Mouse (Mus musculus) forebrain, embryonic 12.5 days (tissue): ENCODE measurements around the gene Tagap. TPM values are rescaled to one million over a fixed set of nuclear protein-coding genes. Genes with fewer than 3 reads are reported as not detected.

Experiments used
- ATAC-seq: fragments of 200-750 bp; cut with Nextera tagmentation; 2 replicates; pipeline ENCODE4 v1.8.0; 2017; ENCODE audit warnings: moderate TSS enrichment; ENCODE audit not compliant: low FRiP score
- H3K27ac ChIP-seq: fragments of 300-500 bp; sonication (generic); 2 replicates; pipeline ENCODE4 v1.5.1; 2016; ENCODE audit warnings: mild to moderate bottlenecking
- H3K27me3 ChIP-seq: fragments of 300-500 bp; sonication (generic); 2 replicates; pipeline ENCODE4 v1.6.1; 2016; ENCODE audit warnings: mild to moderate bottlenecking
- H3K36me3 ChIP-seq: fragments of 300-500 bp; sonication (generic); replicated peaks from 2 replicates; pipeline ENCODE4 v1.6.1; 2016; ENCODE audit warnings: mild to moderate bottlenecking
- H3K4me1 ChIP-seq: fragments of 300-500 bp; sonication (generic); 2 replicates; pipeline ENCODE4 v1.6.1; 2016
- H3K4me2 ChIP-seq: fragments of 300-500 bp; sonication (generic); 2 replicates; pipeline ENCODE4 v1.6.1; 2016; ENCODE audit warnings: mild to moderate bottlenecking, moderate library complexity
- H3K4me3 ChIP-seq: fragments of 300-500 bp; sonication (generic); replicated peaks from 2 replicates; pipeline ENCODE4 v1.5.1; 2016; ENCODE audit warnings: mild to moderate bottlenecking
- H3K9ac ChIP-seq: fragments of 300-500 bp; sonication (generic); 2 replicates; pipeline ENCODE4 v1.6.1; 2016; ENCODE audit warnings: mild to moderate bottlenecking
- H3K9me3 ChIP-seq: fragments of 300-500 bp; sonication (generic); 2 replicates; pipeline ENCODE4 v1.6.1; 2016
- WGBS: fragments of 180-500 bp; shearing (Covaris S2); methylation state at CpG from one replicate; pipeline ENCODE4 v1.1.7; 2016; 5-methylcytosine and 5-hydroxymethylcytosine counted together
- polyA plus RNA-seq: library from polyadenylated mRNA; unstranded; fragments of >200 nt; fragmentation: Nextera tagmentation; extraction: Ambion mirVana; gene quantifications from 2 replicates; pipeline ENCODE4 v1.2.1, GENCODE M21; 2016

Gene Tagap
- 0.37 and 0.40 TPM in 2 replicates for polyA plus RNA-seq

DNA sequence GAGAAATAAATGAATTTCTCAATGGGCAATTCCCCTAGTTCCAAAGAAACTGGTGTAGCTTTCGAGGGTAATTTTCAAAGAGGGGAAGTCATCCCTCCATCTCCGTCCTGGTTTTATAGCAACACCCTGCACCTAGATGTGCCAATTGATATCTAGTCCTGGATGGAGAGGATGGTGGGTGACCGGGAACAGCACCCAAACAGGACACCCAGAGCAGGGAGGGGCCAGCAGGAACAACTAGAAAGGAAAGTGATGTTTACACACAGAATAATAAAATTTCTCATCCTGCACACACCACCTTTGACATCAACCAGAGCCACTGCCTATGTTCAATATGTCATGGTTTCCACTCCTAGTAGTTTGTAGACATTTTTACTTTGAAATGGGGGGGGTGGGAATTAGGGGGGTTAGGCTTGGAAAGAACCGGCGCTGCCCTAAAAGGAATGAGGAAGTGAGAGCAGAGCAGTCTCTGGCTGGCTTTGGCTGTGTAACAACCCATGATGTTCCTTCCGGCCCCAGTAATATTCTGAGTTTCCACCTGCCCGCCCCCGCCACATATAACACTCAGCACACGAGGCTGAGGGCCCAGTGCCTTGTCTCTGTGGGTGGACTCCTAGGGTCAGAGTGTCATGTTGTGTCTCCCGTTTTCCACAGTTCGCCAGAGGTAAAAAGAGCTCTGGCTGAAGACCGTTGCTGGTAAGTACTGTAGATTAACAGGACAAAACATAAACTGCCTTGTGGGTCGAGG is at the start of gene Tagap:
Tagap (plus strand) TSS at position 588 of the 748 bp plus-strand sequence.
- no peak for ATAC-seq

DNA sequence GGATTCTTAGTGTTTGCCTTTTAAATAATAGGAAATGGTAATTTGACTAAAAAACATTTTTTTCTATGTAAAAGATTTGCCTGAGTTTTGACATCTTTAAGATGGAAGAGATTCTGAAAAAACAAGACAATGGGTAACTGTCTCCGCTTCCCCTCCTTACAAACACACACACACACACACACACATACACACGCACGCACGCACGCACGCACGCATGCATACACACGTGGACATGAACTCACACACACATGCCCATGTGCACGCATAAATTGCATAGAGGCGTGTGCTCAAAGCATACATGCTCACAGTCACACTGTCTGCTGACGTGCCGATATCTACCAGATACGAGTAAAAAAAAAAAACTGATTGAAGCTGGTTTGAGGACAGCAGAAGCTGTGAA is 49.3 kb upstream of the Tagap start:
- no peak overlapping the region for H3K4me2 ChIP-seq
- H3K9me3 ChIP-seq: no peaks in the 10 kb centered on the region
- H3K9ac ChIP-seq: no peak overlapping the region
- H3K36me3 ChIP-seq: no peaks in the 10 kb centered on the region
- H3K4me1 ChIP-seq: peaks cover 10% of the 10 kb centered on the region; the same call in 1 of the 2 replicates
- no peak for ATAC-seq
- no peak overlapping the region for H3K4me3 ChIP-seq
- 95% methylated on average over 13 of the region's 13 CpGs for WGBS
- no peak overlapping the region for H3K27ac ChIP-seq
- H3K27me3 ChIP-seq: no peaks in the 10 kb centered on the region

More for the DNA sequence above, at the start of gene Tagap:
- Histone ChIP-seq H3K27ac (no peak within 1 kb of the TSS), H3K4me2 (no peak within 1 kb of the TSS), H3K27me3 (no peaks in the 10 kb centered on the region), H3K36me3 (no peaks in the 10 kb centered on the region), H3K9me3 (no peaks in the 10 kb centered on the region), H3K4me1 (no peaks in the 10 kb centered on the region), H3K4me3 (no peak within 1 kb of the TSS), H3K9ac (no peak within 1 kb of the TSS)
- WGBS: 76% methylated on average over 13 of the region's 13 CpGs

DNA sequence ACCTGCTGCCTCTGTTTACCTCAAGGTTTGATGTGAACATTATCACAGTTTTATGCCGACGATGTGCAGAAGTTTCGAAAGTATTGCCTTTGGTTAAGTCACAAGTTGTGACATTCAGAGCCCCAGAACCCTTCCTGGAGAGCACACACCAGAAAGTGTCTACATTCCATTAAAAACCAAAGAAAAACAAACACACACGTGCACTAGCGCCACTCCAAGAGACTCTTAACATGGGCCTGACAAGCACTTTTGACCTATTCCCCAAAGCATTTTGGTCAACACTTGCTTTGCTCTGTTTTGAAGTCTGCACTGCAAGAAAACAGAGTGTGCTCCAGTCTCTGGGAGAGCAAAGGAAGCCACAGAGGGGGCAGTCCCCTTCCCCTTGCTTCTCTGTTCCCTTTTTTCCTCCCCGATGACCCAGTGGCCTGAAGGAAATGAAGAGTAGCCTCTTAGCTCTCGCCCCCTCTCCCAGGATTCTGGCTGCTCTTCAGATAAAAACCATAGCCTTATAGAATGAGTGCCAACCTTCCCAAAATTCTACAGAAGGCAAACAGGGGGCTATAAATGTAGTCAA is 48.5 kb upstream of the Tagap start:
- no peak overlapping the region for H3K27ac ChIP-seq
- no peak overlapping the region for H3K9ac ChIP-seq
- H3K27me3 ChIP-seq: no peaks in the 10 kb centered on the region
- no peak overlapping the region for H3K4me2 ChIP-seq
- H3K4me3 ChIP-seq: no peak overlapping the region
- no peaks in the 10 kb centered on the region for H3K9me3 ChIP-seq
- ATAC-seq: no peak
- peaks cover 10% of the 10 kb centered on the region; the same call in 1 of the 2 replicates for H3K4me1 ChIP-seq
- 79% methylated on average over 7 of the region's 7 CpGs for WGBS
- no peaks in the 10 kb centered on the region for H3K36me3 ChIP-seq

DNA sequence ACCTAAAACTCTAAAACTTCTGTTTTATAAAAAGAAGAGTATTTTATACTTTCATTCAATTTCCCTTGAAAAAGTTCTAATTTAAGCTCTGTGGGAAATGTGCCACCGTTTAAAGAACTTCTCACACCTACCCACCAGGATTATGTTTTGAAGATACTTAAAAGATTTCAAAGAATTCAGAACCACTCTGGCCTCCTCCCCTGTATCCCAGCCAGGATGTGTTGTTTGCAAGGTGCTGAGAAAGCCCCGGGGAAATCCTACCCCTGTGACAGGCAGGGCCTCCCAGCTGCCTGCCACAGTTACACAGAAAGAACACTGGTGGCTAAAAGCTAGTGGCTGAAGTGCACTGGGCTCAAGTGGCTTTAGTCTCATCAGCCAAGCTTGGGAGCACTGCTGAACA is 47.9 kb upstream of the Tagap start:
- H3K4me3 ChIP-seq: no peak overlapping the region
- H3K9me3 ChIP-seq: no peaks in the 10 kb centered on the region
- H3K4me2 ChIP-seq: no peak overlapping the region
- WGBS: 71% methylated on average over 2 of the region's 2 CpGs
- H3K27me3 ChIP-seq: no peaks in the 10 kb centered on the region
- H3K9ac ChIP-seq: no peak overlapping the region
- H3K36me3 ChIP-seq: no peaks in the 10 kb centered on the region
- H3K4me1 ChIP-seq: peaks cover 10% of the 10 kb centered on the region; the same call in 1 of the 2 replicates
- H3K27ac ChIP-seq: no peak overlapping the region
- ATAC-seq: no peak

DNA sequence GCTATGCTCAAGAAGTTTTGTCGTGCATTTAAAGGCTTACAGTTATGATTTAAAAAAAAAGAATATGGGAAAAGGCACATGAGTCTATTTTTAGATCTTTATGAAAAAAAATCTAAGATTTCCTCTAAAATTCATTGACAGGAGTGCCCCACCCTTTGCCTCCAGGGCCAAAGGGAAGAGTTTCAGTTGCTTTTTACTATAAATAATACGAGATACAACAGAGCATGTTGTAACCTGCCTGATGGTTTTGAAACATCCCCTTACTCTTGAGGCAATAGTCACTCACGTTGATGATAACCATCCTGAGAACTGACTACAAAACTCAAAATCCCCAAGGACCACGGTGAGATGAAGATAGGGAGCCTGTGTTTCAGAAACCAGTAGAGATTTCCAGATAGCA is 46.3 kb upstream of the Tagap start:
- no peak overlapping the region for H3K4me2 ChIP-seq
- no peaks in the 10 kb centered on the region for H3K9me3 ChIP-seq
- WGBS: 87% methylated on average over 4 of the region's 4 CpGs
- no peaks in the 10 kb centered on the region for H3K27me3 ChIP-seq
- H3K9ac ChIP-seq: no peak overlapping the region
- no peak overlapping the region for H3K27ac ChIP-seq
- H3K4me3 ChIP-seq: no peak overlapping the region
- H3K36me3 ChIP-seq: no peaks in the 10 kb centered on the region
- ATAC-seq: no peak
- H3K4me1 ChIP-seq: peaks cover 9% of the 10 kb centered on the region; the same call in 1 of the 2 replicates

DNA sequence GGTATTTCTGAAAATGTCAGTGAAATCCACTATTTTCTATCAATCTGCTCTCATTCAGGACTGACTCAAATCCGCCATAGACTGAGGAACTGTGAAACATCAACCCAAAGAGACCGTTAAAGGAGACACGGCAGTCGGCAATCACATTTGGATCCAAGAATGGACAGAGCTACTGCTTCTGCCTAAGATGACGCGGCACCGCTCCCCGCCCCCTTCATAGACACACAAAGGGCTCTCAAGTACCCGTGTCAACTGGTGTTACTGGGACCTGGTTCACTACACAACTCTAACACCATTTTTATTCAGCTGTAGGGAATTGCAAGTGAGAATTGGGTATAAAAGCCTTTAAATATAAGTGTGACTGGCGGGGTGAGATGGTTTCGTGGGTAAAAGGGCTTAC is 42.7 kb upstream of the Tagap start:
- H3K9me3 ChIP-seq: no peaks in the 10 kb centered on the region
- H3K4me1 ChIP-seq: no peaks in the 10 kb centered on the region
- 90% methylated on average over 11 of the region's 11 CpGs for WGBS
- no peak for ATAC-seq
- H3K4me3 ChIP-seq: no peak overlapping the region
- H3K4me2 ChIP-seq: no peak overlapping the region
- no peaks in the 10 kb centered on the region for H3K27me3 ChIP-seq
- no peak overlapping the region for H3K27ac ChIP-seq
- no peaks in the 10 kb centered on the region for H3K36me3 ChIP-seq
- H3K9ac ChIP-seq: no peak overlapping the region

DNA sequence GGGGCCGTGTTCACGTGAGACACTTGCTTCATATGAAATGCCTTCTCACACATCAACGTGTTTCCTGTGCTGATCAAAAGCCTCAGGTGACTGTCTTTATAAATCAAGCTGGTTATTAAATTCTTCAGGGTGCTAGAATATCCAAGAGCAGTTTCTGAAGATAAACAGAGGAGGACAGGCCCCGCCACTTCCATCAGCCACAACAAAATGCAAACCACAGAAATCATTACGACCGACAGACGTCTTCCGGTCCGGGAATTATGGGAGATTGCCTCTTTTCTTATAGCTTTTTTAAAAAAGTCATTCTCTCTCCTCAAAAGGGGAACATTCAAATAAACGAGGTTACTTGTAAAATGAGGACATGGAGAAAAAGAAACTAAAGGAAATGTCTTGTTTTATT is 41.2 kb upstream of the Tagap start:
- no peaks in the 10 kb centered on the region for H3K4me1 ChIP-seq
- H3K4me3 ChIP-seq: no peak overlapping the region
- H3K4me2 ChIP-seq: no peak overlapping the region
- no peak overlapping the region for H3K9ac ChIP-seq
- no peaks in the 10 kb centered on the region for H3K36me3 ChIP-seq
- no peak for ATAC-seq
- no peaks in the 10 kb centered on the region for H3K9me3 ChIP-seq
- H3K27me3 ChIP-seq: no peaks in the 10 kb centered on the region
- 87% methylated on average over 10 of the region's 10 CpGs for WGBS
- no peak overlapping the region for H3K27ac ChIP-seq

DNA sequence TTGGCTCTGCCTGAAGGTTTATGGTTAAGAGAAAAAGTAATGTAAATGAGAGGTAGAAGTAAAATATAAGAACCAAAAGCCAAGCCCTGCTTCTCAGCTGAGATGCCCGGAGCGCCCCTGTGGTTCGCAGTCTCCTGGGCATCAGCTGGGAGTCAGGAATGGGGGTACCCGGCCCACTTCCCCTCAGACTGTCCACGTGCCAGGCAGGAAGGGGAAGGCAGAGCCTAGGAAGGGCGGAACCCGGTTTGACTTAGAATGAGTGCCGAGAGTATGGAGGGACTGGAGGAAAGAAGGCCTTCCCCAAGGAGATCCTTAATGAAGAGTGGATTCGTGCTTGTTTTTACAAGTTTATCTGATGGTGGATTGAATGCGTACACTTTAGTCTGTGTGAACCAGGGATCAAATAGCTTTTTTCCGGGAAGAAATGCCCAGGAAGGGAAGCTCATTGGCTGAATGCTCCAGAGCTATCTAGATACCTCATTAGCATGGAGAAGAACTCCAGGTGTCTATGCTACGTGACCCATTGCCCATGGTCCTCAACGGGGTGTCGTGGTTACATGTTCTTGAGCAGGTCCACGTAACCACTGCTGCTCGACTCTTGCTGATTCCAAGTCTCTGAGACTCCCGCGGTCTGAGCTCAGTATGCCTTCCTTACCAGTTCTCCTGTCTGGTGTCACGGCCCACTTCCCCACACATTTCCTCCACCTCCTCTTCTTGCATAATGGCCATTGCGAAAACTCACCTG is 38.6 kb upstream of the Tagap start:
- Histone ChIP-seq H3K27me3 (no peaks in the 10 kb centered on the region), H3K27ac (no peak overlapping the region), H3K9me3 (no peaks in the 10 kb centered on the region), H3K36me3 (no peaks in the 10 kb centered on the region), H3K4me1 (0 out of 2 replicates have a peak, but pooled peaks cover 5% of the 10 kb centered on the region), H3K4me2 (no peak overlapping the region), H3K4me3 (no peak overlapping the region), H3K9ac (no peak overlapping the region)
- ATAC-seq: no peak
- WGBS: 91% methylated on average over 20 of the region's 20 CpGs

DNA sequence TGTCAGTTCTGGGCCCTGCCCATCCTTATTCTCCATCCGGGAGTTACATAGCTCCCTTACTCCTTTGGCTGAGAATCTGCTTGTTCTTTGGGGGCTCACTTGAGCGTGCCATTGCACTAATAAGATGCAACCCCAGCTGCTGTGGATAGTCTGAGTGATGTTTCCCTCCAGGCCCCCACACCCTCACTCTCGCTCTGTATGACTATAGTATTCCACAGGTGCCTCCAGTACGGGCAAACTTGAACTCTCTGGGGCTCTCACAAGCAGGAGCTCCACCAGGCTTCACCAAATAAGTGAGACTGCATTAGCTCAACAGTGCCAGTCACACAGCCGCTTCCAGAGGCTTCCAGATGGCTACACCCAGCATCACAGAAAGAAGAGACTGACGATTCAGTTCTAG is 37.5 kb upstream of the Tagap start:
- H3K9me3 ChIP-seq: no peaks in the 10 kb centered on the region
- H3K27ac ChIP-seq: no peak overlapping the region
- no peak overlapping the region for H3K4me3 ChIP-seq
- no peak overlapping the region for H3K4me2 ChIP-seq
- WGBS: 88% methylated on average over 6 of the region's 6 CpGs
- H3K27me3 ChIP-seq: no peaks in the 10 kb centered on the region
- no peak for ATAC-seq
- H3K4me1 ChIP-seq: 0 out of 2 replicates have a peak, but pooled peaks cover 5% of the 10 kb centered on the region
- no peaks in the 10 kb centered on the region for H3K36me3 ChIP-seq
- H3K9ac ChIP-seq: no peak overlapping the region

DNA sequence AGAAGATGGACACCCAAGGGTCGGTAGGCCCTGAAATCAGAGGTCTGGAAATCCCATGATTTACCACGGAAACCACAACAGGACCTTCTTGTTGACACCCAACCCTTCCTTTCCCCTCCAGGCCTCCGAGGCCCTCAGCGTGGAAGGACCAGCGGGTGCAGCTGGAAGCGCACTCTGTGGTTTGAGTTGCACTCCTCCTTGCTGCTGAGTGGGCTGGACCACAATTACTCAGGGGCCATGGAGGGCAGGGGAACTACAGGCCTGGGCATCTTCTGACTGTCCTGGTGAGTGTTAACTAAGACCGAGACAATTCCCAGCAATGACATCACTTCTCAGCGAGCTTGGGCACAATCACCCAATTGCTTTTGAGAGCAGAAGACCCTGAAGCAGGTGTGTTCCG is 36.8 kb upstream of the Tagap start:
- no peak overlapping the region for H3K27ac ChIP-seq
- no peak overlapping the region for H3K9ac ChIP-seq
- H3K4me1 ChIP-seq: 0 out of 2 replicates have a peak, but pooled peaks cover 5% of the 10 kb centered on the region
- H3K4me2 ChIP-seq: no peak overlapping the region
- 85% methylated on average over 9 of the region's 9 CpGs for WGBS
- no peaks in the 10 kb centered on the region for H3K9me3 ChIP-seq
- no peaks in the 10 kb centered on the region for H3K27me3 ChIP-seq
- H3K4me3 ChIP-seq: no peak overlapping the region
- H3K36me3 ChIP-seq: no peaks in the 10 kb centered on the region
- no peak for ATAC-seq

DNA sequence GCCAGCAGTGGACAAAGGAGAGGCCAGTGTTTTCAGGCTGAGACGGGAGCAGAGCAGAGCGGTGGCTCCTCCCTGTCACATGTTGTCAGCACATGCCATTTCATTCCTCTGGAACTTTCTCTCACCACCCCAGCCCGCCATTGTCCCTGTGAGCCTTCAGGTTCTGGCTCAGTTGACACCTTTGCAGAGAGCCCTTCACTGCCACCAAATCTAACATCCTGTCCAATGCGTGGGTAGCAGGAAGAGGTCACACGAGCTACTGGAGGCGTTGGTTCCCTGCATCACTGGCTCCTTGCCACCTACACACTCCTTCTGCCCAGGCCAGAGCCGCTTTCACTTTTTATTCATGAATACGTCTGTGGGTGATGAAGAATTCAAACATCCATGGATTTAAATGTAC is 33.1 kb upstream of the Tagap start:
- no peak overlapping the region for H3K27ac ChIP-seq
- ATAC-seq: no peak
- no peaks in the 10 kb centered on the region for H3K27me3 ChIP-seq
- H3K36me3 ChIP-seq: no peaks in the 10 kb centered on the region
- WGBS: 87% methylated on average over 8 of the region's 8 CpGs
- H3K4me3 ChIP-seq: no peak overlapping the region
- H3K9ac ChIP-seq: no peak overlapping the region
- 0 out of 2 replicates have a peak, but pooled peaks cover 5% of the 10 kb centered on the region for H3K4me1 ChIP-seq
- no peaks in the 10 kb centered on the region for H3K9me3 ChIP-seq
- H3K4me2 ChIP-seq: no peak overlapping the region

DNA sequence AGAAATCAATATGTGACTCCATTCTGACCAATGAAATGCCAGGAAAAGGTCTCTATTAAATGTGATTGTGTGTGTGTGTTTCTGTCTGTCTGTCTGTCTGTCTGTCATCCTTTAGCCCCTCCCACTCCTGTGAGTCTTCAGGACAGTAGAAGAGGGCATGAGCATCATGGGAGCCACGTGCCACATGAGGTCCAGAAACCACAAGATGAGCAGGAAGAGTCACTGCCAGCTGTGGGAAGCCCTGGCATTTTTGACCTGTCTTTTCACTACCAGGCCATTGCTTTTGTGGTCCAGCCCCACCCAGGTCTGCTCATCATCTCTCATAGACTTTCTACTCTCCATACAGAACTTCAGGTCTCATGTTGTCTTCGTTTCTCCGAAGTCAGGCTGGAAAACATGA is 31.7 kb upstream of the Tagap start:
- ATAC-seq: no peak
- Histone ChIP-seq H3K27ac (no peak overlapping the region), H3K27me3 (no peaks in the 10 kb centered on the region), H3K9ac (no peak overlapping the region), H3K9me3 (no peaks in the 10 kb centered on the region), H3K4me2 (no peak overlapping the region), H3K36me3 (no peaks in the 10 kb centered on the region), H3K4me1 (0 out of 2 replicates have a peak, but pooled peaks cover 5% of the 10 kb centered on the region), H3K4me3 (no peak overlapping the region)
- WGBS: 91% methylated on average over 3 of the region's 3 CpGs
